Mouse (Mus musculus) neural tube, postnatal 0 days (tissue): ENCODE data around the gene Stk25. TPM values are rescaled to one million over a fixed set of nuclear protein-coding genes. Genes with fewer than 3 reads are reported as not detected.

Experiments used
- polyA plus RNA-seq: library from polyadenylated mRNA; unstranded; fragments of >200 nt; fragmentation: Nextera tagmentation; extraction: Ambion mirVana; gene quantifications from 2 replicates; pipeline ENCODE4 v1.2.1, GENCODE M21; 2015

Gene Stk25
- 269 and 314 TPM in 2 replicates for polyA plus RNA-seq

DNA sequence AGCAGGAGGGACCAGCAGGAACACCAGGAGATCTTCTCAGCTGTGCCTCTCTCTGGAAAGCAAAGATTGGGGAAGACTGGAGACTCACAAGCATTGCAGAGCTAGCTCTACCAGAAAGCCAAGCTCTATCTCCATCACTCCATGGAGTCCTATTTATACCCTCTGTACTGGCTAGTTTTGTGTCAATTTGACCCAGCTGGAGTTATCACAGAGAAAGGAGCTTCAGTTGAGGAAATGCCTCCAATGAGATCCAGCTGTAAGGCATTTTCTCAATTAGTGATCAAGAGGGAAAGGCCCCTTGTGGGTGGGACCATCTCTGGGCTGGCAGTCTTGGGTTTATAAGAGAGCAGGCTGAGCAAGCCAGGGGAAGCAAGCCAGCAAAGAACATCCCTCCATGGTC lies at the start of gene Stk25:
Stk25 (minus strand) TSS at position 101 of the 400 bp plus-strand sequence.

DNA sequence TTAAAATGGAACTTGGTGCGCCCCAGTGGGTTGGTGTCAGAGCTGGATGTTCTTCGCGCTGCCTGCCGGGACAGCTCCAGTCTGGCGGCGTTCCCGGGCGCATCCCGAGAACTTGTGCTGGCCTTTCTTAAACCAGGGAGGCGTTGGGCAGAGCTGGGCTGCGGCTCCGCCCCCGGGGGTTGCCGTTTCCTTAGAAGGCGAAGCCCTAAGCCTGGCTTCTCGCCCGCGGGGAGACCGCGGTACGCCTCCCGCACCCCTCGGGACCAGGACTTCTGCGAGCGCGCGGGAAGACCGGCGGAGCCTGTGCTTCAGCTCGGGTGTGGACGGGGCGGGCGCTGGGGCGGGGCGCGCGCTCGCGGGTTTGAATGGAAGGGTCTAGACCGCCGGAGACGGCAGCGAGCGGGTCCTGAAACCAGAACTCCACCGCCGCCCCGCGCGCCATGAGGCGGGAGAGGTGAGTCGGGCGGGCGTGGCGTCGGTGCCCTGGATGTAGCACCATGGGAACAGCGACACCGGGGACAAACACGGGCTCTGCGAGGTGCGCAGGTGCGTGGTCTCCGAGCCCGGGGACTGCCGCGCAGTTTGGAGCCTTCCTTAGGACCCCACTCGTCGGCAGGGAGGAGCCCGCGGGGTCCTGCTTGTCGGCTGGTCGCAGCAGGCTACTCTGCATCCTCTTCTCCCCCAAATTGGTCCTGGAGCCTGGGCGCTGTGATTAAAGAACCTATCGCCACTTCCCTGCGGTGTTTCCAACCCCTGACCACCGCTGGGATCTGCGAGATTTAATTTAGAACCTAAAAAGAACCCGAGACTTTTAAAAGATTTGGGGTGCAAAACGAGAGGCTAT lies 27.2 kb upstream of the Stk25 start, which contains the start of gene Bok:
Bok (plus strand) TSS at position 260 of the 844 bp plus-strand sequence.

Other genes starting within 250 kb of the Stk25 start
- 90.0 and 105 TPM in 2 replicates for gene Hdlbp, start 179.8 kb downstream of the Stk25 start, polyA plus RNA-seq
- gene Farp2, start 146.6 kb downstream of the Stk25 start, polyA plus RNA-seq, result 3.3 TPM in 2 replicates
- 71.9 and 80.7 TPM in 2 replicates for gene Bok, start 27.0 kb upstream of the Stk25 start, polyA plus RNA-seq
- 56.5 and 69.7 TPM in 2 replicates for gene Atg4b, start 92.8 kb upstream of the Stk25 start, polyA plus RNA-seq
- 48.7 and 48.9 TPM in 2 replicates for gene Thap4, start 96.2 kb upstream of the Stk25 start, polyA plus RNA-seq
- 123 TPM in 2 replicates for gene Dtymk, start 143.3 kb upstream of the Stk25 start, polyA plus RNA-seq
- 6.5 and 6.8 TPM in 2 replicates for gene Ing5, start 145.3 kb upstream of the Stk25 start, polyA plus RNA-seq
- 9.2 and 9.6 TPM in 2 replicates for gene D2hgdh, start 166.2 kb upstream of the Stk25 start, polyA plus RNA-seq
- not detected in 2 replicates for gene Gal3st2, start 202.6 kb upstream of the Stk25 start, polyA plus RNA-seq